Mouse (Mus musculus) heart, adult 18-20 months (tissue): ENCODE data around the gene Kcnh4. TPM values are rescaled to one million over a fixed set of nuclear protein-coding genes. Genes with fewer than 3 reads are reported as not detected.

Source experiments
- DNase-seq, 2 experiments: peaks; one replicate each; pipeline ENCODE4 v3.0.0; 2021 to 2022; ENCODE audit warnings: mixed read lengths in 1 of 2
- total RNA-seq, 2 experiments: library from RNA; stranded (reverse); gene quantifications; 2 replicates each; pipeline ENCODE4 v1.2.3; 2021

Kcnh4 gene
- total RNA-seq, 2 experiments from 2014 or later: not detected

DNA sequence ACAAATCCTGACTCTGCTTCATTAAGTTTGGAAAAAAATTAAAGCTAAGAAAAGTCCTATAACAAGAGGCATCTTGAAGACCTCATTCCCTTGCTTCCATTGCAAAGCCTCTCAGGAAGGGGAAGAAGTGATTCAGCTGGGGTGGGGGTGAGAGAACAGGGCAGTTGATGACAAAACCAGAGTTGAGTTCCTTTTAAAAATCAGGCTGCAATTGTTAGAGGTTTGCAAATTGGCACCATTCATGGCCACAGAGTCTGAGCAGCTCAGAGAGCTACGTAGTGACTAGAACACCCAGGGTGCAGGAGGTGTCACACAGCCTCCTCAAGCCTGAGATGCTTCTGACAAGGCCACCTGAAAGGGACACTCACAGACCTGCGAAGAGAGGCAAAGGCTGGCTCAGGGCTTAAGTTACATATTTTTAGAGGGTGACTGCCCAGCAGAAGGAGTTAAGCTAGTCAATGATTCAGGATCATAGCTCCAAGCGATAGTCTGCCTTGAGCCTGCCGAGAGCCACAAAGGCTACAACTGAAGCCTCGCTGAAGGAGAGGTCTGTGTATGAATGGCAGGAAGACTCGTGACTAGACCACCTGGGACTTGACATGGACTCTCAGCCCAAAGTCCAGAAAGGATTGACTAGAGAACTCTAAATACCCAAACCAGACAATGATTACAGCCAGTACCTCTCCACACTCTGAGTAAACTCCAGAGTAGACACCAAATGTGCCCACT, 29.1 kb downstream of the Kcnh4 start:
- peak in 1 of 2 experiments; percentile 59 for DNase-seq

GRCm38 (mm10) chr11:100729976-100730375, 29.8 kb downstream of the Kcnh4 start:
- no peak for DNase-seq

DNA sequence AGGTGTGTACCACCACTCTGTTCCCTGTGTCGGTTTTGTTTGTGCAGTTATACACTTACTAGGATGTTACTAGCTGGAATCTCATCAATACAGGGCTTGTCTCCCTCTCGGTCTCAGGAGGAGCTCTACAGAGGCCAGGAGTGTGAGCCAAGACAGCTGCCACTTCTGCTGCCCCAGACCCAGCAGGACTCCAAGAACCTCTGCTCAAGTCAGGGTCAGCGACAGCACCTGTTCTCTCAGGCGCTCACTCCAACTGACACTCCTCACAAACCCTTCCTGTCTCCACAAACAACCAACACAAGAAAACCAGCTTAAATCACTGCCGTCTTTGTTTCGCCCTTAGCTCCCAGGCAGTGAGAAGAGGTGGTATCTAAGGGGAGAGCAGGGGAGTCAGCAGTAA, 31.1 kb downstream of the Kcnh4 start:
- DNase-seq: no peak

- no peak for DNase-seq
Observed at GRCm38 (mm10) chr11:100727201-100727600, 32.5 kb downstream of the Kcnh4 start.

DNA sequence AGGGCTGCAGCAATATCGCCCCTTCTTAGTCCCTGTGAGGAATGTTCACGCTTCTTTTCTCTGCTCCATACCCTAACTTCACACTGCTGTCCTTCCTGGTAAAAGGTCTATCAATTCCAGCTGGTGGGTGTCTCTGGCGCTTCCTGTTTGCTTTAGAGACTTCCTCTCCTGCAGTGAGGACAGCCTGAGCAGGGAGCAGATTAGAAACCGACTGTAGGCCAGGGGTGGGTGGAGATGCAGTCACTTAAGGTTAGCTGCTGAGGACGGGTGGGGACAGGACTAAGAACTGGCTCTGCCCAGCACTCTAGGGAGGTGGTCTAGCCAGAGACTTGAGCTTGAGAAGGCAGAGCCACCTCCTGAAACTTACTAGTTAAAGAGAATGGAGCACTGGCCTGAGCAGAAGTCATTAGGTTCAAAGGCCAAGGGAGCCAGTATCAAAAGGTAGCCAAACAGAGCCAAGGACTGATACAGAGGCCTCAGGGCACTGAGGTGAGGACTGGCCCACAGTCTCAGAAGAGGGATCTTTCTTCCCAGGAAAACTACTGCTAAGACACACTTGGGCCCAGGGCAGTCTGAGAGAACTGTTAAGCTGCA, 34.7 kb downstream of the Kcnh4 start:
- peak; percentile 56 to 75 for DNase-seq

GRCm38 (mm10) chr11:100722493-100723028, 37.2 kb downstream of the Kcnh4 start:
- DNase-seq: no peak

DNA sequence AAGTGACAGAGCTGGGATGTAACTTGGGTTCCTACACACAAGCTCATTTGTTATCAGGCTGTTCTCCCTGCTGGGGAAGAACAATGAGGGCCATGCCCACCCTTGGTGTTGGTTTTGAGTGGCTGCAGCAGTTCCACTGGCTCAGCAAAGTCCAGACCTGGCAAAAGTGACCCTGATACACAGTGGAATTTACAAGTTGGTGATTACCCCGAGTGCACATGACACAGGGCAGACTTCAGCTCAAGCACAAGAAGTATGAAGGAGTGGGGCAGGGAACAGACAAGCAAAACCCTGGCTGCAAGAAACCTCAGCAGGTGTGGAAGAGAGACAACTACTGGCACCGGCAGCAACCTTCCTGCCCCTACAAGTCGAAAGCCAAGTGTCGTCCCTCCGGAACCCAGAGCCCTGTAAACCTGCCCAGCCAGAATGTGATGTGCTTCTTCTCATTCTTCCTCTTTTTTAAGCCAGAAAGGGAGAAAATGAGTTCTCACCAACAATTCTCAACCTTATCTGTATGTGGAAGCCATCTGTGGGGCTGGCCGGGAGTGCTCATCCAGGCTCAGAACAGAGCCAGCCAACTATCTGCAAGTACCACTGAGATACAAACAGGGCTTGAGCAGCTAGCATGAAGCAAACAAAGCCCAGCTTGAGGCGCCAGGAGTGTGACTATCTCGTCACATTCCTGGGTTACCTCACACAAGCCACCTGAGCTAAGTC, 37.8 kb downstream of the Kcnh4 start:
- DNase-seq: peak in 1 of 2 experiments; percentile 54

- DNase-seq: peak; percentile 48 to 59
Observed at GRCm38 (mm10) chr11:100721254-100721653, 38.5 kb downstream of the Kcnh4 start.

- DNase-seq: peak; percentile 53 to 64
Observed at GRCm38 (mm10) chr11:100720345-100720744, 39.4 kb downstream of the Kcnh4 start.

DNA sequence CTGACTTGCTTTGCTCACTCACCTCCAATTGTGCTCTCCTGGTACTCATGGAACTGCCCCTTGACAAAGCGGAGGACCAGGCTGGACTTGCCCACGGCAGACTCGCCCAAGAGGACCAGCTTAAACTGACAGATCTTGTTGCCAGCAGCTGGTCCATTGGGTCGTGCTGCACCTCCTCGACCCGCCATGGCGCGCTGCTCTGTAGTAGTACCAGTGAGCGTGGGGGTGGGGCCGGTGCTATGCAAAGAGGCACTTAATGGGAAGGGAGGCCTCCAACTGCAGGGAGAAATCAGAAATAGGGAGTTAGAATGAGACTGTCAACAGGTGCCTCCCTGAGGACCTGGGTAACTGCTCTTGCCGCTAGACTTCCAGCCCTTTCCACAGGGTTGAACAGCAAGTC, 39.8 kb downstream of the Kcnh4 start:
- no peak for DNase-seq

DNA sequence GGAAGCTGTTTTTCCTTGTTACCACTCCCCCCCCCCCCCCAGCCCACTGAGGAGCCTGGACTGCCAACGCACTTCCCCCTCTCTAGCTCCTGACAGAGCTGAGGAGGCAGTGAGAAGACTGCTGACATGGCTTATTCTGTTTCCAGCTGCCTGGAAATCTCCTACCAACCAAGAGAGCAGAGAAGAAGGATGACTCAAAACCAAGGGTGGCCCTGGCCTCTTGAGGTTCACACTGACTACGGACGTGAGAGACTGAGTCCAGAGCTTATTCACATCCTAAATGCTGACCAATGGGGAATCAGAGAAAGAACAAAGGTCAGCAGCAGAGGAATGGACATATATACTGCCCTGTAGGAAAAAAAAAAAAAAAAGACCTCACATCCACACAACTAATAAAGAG, 40.4 kb downstream of the Kcnh4 start:
- DNase-seq: peak in 1 of 2 experiments; percentile 55

DNA sequence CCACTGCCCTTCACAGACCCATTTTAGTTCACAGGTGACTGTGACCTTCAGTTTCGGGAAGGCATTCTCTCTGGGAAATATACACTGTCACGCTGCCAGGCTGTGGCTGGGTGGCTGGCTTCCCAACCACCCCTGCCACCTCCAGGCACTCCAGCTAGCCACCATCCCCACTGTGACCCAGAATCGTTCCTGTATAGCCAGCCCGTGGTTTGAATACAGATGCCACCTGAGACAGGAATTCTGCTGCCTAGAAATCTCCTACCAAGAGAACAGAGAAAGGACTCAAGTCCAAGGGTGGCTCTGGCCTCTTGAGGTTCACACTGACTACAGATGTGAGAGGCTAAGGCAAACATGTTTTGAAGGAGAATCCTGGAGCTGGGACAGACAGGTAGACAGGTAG, 40.9 kb downstream of the Kcnh4 start:
- DNase-seq: peak in 1 of 2 experiments; percentile 45

DNA sequence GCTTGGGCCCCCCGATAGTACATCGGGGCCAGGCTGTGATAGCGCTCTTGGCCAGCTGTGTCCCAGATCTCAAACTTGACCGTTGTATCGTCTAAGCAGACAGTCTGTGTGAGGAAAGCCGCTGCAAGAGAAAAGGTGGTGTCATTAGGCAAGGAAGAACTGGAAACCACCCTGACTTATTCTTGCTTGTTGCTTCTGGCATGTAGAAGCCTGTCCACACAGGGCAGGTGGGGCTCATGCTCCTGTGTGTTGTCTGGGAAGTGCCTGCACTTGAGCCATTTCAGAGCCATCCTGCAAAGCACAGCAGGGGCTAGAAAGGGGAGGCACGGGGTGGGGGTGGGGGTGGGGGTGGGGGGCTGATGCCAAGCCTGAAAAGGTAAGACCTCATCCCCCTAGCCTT, 41.3 kb downstream of the Kcnh4 start:
- no peak for DNase-seq

GRCm38 (mm10) chr11:100716649-100717048, 43.1 kb downstream of the Kcnh4 start:
- no peak for DNase-seq

GRCm38 (mm10) chr11:100714948-100715347, 44.8 kb downstream of the Kcnh4 start:
- DNase-seq: no peak

GRCm38 (mm10) chr11:100714534-100714915, 45.2 kb downstream of the Kcnh4 start:
- DNase-seq: peak; percentile 84 to 92

DNA sequence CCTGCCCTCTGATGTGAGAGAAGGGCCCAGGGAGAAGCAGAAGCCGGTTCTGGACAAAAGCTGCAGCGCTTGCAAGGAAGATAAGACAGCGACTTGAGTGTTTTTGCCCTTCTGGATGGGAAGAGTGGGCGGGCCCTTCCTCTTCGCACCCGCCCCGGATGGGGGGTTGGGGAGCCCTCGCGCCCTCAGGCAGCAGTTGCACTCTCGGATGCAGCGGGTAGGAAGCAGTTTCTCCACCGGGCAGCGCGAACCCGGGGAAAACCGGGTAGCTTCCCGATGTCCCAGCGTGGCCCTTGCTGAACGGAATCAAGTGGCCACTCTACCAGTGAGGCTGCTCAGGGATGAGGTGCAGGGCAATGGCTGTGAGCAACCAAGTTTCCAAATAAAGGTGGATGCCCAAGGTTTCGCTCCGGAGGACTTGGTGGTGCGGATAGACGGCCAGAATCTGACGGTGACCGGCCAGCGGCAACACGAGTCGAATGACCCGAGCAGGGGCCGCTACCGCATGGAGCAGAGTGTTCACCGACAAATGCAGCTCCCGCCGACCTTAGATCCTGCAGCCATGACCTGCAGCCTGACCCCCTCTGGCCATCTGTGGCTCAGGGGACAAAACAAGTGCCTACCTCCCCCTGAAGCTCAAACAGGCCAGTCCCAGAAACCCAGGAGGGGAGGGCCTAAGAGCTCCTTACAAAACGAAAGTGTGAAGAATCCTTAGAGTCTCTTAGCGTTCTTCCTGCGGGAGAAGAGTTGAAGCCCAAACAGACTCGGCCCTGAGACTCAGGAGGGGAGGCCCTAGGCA, 45.8 kb downstream of the Kcnh4 start, which contains the start of gene Hspb9:
Gene Hspb9, plus strand, starts transcription at position 116 of the 799 bp plus-strand sequence.
- peak; percentile 87 to 91 for DNase-seq

DNA sequence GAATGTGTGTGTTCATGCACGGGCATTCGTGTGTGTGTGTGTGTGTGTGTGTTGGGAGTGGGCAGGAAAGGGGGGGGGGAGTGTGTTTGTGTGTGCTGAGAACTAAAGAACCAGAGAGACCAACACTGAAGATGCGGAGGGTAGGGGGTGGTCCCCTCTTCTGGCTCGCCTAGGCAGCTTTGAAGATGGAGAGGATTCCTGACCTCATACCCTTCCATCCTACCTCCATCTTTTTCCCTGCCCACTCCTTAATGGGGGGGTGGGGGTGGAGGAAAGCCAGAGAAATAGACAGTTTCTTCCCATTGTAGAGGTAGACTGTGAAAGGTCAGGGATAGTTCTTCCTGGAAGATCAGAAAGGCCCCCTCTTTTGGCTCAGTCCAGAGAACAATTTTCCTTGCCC, 46.6 kb downstream of the Kcnh4 start:
- no peak for DNase-seq

DNA sequence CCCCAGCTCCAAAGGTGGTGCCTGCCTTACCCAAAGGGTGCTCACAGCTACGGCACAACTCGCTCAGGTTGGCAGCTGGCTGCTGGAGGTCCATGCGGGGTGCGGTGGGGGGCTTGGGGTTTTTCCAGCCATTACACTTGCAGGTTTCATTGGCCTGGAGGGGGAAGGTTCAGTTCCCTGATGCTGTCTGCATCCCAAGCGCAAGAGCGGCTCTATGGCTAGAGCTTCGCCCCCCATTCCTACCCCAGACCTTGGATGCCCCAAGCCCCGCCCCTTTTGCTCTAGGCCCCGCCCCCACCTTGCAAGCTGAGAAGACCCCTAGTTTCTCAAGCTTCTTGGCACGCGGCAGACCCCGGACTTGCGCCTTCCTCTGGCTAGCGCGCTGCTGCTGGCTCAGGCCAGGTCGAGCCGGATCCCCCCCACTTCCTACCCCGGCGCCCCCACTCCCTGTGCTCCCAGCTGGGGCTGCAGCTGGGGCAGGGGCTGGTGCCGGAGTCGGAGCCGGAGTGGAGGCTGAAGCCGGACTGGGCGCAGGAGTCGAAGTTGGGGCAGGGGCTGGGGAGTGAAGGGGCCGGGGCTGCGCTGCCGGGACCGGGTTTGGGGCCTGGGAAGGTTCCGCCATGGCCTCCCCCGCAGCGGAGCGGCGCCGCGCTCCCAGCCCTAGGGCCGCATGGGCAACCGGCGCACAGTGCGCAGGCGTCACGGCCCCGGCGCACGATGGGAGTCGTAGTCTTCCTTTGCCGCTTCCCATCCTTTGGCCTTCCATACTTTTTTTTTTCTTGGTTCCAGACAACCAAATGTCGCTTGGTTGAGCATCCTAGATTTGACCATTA, 47.7 kb downstream of the Kcnh4 start, which contains the start of gene Kat2a:
Gene Kat2a, minus strand, starts transcription at position 683 of the 833 bp plus-strand sequence.
- peak; percentile 89 to 90 for DNase-seq

DNA sequence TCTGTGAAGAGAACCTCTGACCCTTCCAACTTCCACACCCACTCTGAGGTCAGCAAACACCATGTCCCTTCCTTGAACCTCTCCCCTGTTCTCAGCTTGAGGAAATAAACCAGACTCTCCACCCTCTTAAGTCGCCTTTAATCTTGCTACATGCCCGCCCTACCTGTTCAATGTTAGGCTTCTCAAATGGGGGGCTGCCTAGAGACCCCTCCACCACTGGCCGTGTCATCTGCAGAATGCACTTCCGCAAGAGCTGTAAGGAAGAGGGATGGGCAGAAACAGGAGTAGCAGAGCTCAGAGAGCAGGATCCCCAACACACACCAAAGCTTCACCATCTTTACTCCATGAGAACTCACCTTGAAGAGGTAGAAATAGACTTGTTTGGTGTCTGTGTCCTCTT, 48.8 kb downstream of the Kcnh4 start:
- DNase-seq: no peak

- no peak for DNase-seq
Observed at GRCm38 (mm10) chr11:100710528-100710927, 49.2 kb downstream of the Kcnh4 start.
